Mouse (Mus musculus): ENCODE results near the gene Gm42957.

DNA sequence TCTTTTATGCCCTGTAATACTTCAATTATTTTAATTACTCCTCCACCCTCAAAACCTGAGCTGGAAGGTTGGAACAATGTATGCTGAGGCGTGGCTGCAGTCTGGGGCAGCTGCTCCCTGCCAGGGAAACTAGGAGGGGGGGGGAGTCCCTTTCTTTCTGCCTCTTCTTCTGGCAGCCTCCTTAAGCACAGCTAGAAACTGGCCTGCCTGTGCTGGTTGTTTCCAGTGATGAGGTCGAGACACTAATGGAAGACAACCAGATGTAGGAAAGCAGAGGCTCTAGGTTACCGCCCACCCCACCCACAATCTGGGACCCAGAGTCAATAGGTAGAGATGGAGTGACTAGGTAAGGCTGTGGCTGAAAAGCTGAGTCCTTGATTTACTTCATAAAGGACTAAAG is 40.4 kb downstream of the Gm42957 start:
- TF ChIP-seq TAL1 (IDR thresholded peaks at IDR 0.05; ENCODE audit: low read length) (no peak), GATA1 (IDR thresholded peaks at IDR 0.05; ENCODE audit: low read length) (no peak)

Data from erythroblast, embryonic 14.5 days (primary cell).